Mouse (Mus musculus): ENCODE results near the gene Ndufb3.
A peak's percentile ranks its signal among the peaks of the same experiment; 100 is the strongest.
"Not testable (repeated sequence)": the region's sequence is repeated elsewhere in the genome, so short reads cannot be mapped to it uniquely, and the experiment has no call there.

Gene Ndufb3

GRCm38 (mm10) chr1:58586171-58586997, at the start of gene Ndufb3, which contains the start of gene Fam126b:
TSS of gene Ndufb3 (plus strand) at chr1:58586384.
TSS of gene Fam126b (minus strand) at chr1:58586323.
- peak; percentile 86 to 89 for DNase-seq (ENCODE audit: low spot score in 2 of 2)

- DNase-seq (ENCODE audit: low spot score in 2 of 2) = no peak
These were observed 44.8 kb upstream of the Ndufb3 start for GRCm38 (mm10) chr1:58541386-58541785.

- not testable (repeated sequence) for DNase-seq (ENCODE audit: low spot score in 2 of 2)
These were observed 25.8 kb upstream of the Ndufb3 start for GRCm38 (mm10) chr1:58560370-58560769.

GRCm38 (mm10) chr1:58562455-58562854, 23.7 kb upstream of the Ndufb3 start:
- DNase-seq (ENCODE audit: low spot score in 2 of 2) = no peak

- DNase-seq (ENCODE audit: low spot score in 2 of 2) = no peak
These were observed 21.2 kb upstream of the Ndufb3 start for GRCm38 (mm10) chr1:58564981-58565380.

- DNase-seq (ENCODE audit: low spot score in 2 of 2) = no peak
These were observed 19.6 kb upstream of the Ndufb3 start for GRCm38 (mm10) chr1:58566621-58567020.

- no peak for DNase-seq (ENCODE audit: low spot score in 2 of 2)
These were observed 17.6 kb upstream of the Ndufb3 start for GRCm38 (mm10) chr1:58568456-58569130.

GRCm38 (mm10) chr1:58570437-58570836, 15.7 kb upstream of the Ndufb3 start:
- DNase-seq (ENCODE audit: low spot score in 2 of 2) = no peak

- DNase-seq (ENCODE audit: low spot score in 2 of 2) = peak in 1 of 2 experiments; percentile 15
These were observed 7.0 kb upstream of the Ndufb3 start for GRCm38 (mm10) chr1:58579179-58579578.

- DNase-seq (ENCODE audit: low spot score in 2 of 2) = no peak
These were observed 3.6 kb upstream of the Ndufb3 start for GRCm38 (mm10) chr1:58582611-58583010.

- DNase-seq (ENCODE audit: low spot score in 2 of 2) = no peak
These were observed 1.9 kb upstream of the Ndufb3 start for GRCm38 (mm10) chr1:58584271-58584670.

GRCm38 (mm10) chr1:58585373-58586170, 612 bp upstream of the Ndufb3 start:
- peak; percentile 27 to 33 for DNase-seq (ENCODE audit: low spot score in 2 of 2)

- DNase-seq (ENCODE audit: low spot score in 2 of 2) = no peak
These were observed 1.3 kb downstream of the Ndufb3 start for GRCm38 (mm10) chr1:58587491-58587890.

- no peak for DNase-seq (ENCODE audit: low spot score in 2 of 2)
These were observed 16.5 kb downstream of the Ndufb3 start for GRCm38 (mm10) chr1:58602681-58603080.

GRCm38 (mm10) chr1:58603738-58604137, 17.6 kb downstream of the Ndufb3 start:
- no peak for DNase-seq (ENCODE audit: low spot score in 2 of 2)

- not testable (repeated sequence) for DNase-seq (ENCODE audit: low spot score in 2 of 2)
These were observed 23.4 kb downstream of the Ndufb3 start for GRCm38 (mm10) chr1:58609591-58609990.

- no peak for DNase-seq (ENCODE audit: low spot score in 2 of 2)
These were observed 24.0 kb downstream of the Ndufb3 start for GRCm38 (mm10) chr1:58610166-58610565.

GRCm38 (mm10) chr1:58610611-58611010, 24.4 kb downstream of the Ndufb3 start:
- no peak for DNase-seq (ENCODE audit: low spot score in 2 of 2)

- no peak for DNase-seq (ENCODE audit: low spot score in 2 of 2)
These were observed 27.6 kb downstream of the Ndufb3 start for GRCm38 (mm10) chr1:58613786-58614185.

- no peak for DNase-seq (ENCODE audit: low spot score in 2 of 2)
These were observed 28.2 kb downstream of the Ndufb3 start for GRCm38 (mm10) chr1:58614424-58614823.

GRCm38 (mm10) chr1:58615146-58615545, 29.0 kb downstream of the Ndufb3 start:
- no peak for DNase-seq (ENCODE audit: low spot score in 2 of 2)

GRCm38 (mm10) chr1:58616176-58616575, 30.0 kb downstream of the Ndufb3 start:
- DNase-seq (ENCODE audit: low spot score in 2 of 2) = no peak

Data from frontal cortex, postnatal 14 days (tissue).